Mouse (Mus musculus) spleen, postnatal 4 days (tissue): Measurements from ENCODE around the gene Mypop.

ENCODE experiments used
- DNase-seq, 2 experiments: peaks; one replicate each; pipeline ENCODE4 v3.0.0; 2022; ENCODE audit warnings: low spot score in 2 of 2

Gene Mypop

GRCm38 (mm10) chr7:18990601-18991295 lies at the start of gene Mypop:
Gene Mypop, plus strand, starts transcription at chr7:18991245.
- DNase-seq, result peak; percentile 95 to 98

- DNase-seq, result no peak
Observed at GRCm38 (mm10) chr7:18942376-18942775, 48.7 kb upstream of the Mypop start.

- DNase-seq, result no peak
Observed at GRCm38 (mm10) chr7:18942815-18943214, 48.2 kb upstream of the Mypop start.

- no peak for DNase-seq
Observed at GRCm38 (mm10) chr7:18948151-18948550, 42.9 kb upstream of the Mypop start.

- no peak for DNase-seq
Observed at GRCm38 (mm10) chr7:18949781-18950522, 41.1 kb upstream of the Mypop start.

GRCm38 (mm10) chr7:18950523-18951315 lies 40.3 kb upstream of the Mypop start:
- DNase-seq, result no peak

GRCm38 (mm10) chr7:18951397-18951796 lies 39.6 kb upstream of the Mypop start:
- DNase-seq, result peak; percentile 18 to 77

GRCm38 (mm10) chr7:18957569-18958383 lies 33.3 kb upstream of the Mypop start:
- peak in 1 of 2 experiments; percentile 65 for DNase-seq

GRCm38 (mm10) chr7:18958384-18958766 lies 32.7 kb upstream of the Mypop start:
- DNase-seq, result peak in 1 of 2 experiments; percentile 61

- no peak for DNase-seq
Observed at GRCm38 (mm10) chr7:18959446-18959845, 31.6 kb upstream of the Mypop start.

GRCm38 (mm10) chr7:18962171-18962792 lies 28.8 kb upstream of the Mypop start:
- no peak for DNase-seq

- no peak for DNase-seq
Observed at GRCm38 (mm10) chr7:18962795-18963194, 28.2 kb upstream of the Mypop start.

- DNase-seq, result no peak
Observed at GRCm38 (mm10) chr7:18963294-18963843, 27.7 kb upstream of the Mypop start.

- no peak for DNase-seq
Observed at GRCm38 (mm10) chr7:18965312-18965711, 25.7 kb upstream of the Mypop start.

GRCm38 (mm10) chr7:18967603-18968002 lies 23.4 kb upstream of the Mypop start:
- DNase-seq, result no peak

- no peak for DNase-seq
Observed at GRCm38 (mm10) chr7:18970956-18971355, 20.1 kb upstream of the Mypop start.

- no peak for DNase-seq
Observed at GRCm38 (mm10) chr7:18978381-18978780, 12.7 kb upstream of the Mypop start.

GRCm38 (mm10) chr7:18986503-18986902 lies 4.5 kb upstream of the Mypop start:
- peak; percentile 54 to 75 for DNase-seq

GRCm38 (mm10) chr7:18987100-18987499 lies 3.9 kb upstream of the Mypop start, which contains the start of gene Nanos2:
Gene Nanos2, plus strand, starts transcription at chr7:18987400.
- DNase-seq, result no peak

- no peak for DNase-seq
Observed at GRCm38 (mm10) chr7:18987747-18988146, 3.3 kb upstream of the Mypop start.

- no peak for DNase-seq
Observed at GRCm38 (mm10) chr7:18988780-18989179, 2.3 kb upstream of the Mypop start.
